Mouse (Mus musculus): ENCODE results near the gene Camta1.

The Camta1 gene

GRCm38 (mm10) chr4:151861806-151862739 lies at the start of gene Camta1:
Camta1 (minus strand) TSS chr4:151861876.
- peak; percentile 99 for DNase-seq (ENCODE audit: low spot score in 2 of 2)

DNA sequence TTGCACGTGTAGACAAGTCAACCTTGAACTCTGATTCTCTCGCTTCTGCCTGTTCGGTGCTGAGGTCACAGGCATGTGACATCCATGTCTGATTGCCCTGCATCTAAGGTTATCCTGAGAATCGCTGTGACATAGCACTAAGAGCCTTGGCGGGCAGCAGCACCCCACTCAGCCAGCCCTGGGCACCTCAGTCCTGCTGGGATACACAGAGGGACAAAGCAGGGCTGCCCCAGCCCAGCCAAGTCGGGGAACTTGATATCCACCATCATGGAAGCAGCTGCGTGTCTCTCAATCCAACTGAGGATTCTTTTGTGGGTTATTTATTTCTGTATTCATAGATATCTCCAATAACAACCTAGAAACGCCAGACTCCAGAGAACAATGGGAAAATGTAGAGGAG lies 47.1 kb upstream of the Camta1 start:
- DNase-seq (ENCODE audit: low spot score in 2 of 2): no peak

- no peak for DNase-seq (ENCODE audit: low spot score in 2 of 2)
Measured at GRCm38 (mm10) chr4:151907577-151908343, 46.1 kb upstream of the Camta1 start.

- DNase-seq (ENCODE audit: low spot score in 2 of 2): no peak
Measured at GRCm38 (mm10) chr4:151905621-151906020, 43.9 kb upstream of the Camta1 start.

- no peak for DNase-seq (ENCODE audit: low spot score in 2 of 2)
Measured at GRCm38 (mm10) chr4:151904098-151904497, 42.4 kb upstream of the Camta1 start.

DNA sequence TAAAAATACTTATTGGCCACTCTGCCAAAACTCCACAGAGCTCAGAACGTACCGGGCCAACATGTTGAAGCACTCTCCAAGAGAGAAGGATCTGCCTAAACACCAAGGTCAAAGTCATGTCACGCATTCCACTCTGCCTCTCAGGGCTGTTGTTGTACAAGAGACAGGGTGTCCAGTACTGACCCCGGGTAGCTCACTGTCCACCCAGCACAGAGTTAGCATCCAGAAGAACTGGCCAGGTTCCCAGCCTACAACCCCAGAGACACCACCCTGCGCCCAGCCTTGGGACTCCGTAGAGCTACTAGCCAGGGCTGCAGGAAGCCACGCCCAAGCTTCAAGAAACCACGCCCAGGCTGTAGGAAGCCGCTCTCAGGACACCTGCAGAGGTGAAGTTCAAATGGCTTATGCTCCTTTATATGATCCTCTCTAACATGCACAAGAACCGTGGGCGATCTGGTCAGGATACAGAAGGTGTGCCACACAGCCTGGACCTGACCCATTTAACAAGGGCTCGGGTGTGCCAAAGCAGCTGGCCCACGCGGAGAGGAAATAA lies 41.1 kb upstream of the Camta1 start:
- DNase-seq (ENCODE audit: low spot score in 2 of 2): no peak

GRCm38 (mm10) chr4:151902046-151902688 lies 40.5 kb upstream of the Camta1 start:
- DNase-seq (ENCODE audit: low spot score in 2 of 2): no peak

- DNase-seq (ENCODE audit: low spot score in 2 of 2): peak in 1 of 2 experiments; percentile 9
Measured at GRCm38 (mm10) chr4:151901422-151901821, 39.7 kb upstream of the Camta1 start.

- no peak for DNase-seq (ENCODE audit: low spot score in 2 of 2)
Measured at GRCm38 (mm10) chr4:151900735-151901134, 39.1 kb upstream of the Camta1 start.

GRCm38 (mm10) chr4:151899707-151900384 lies 38.2 kb upstream of the Camta1 start:
- DNase-seq (ENCODE audit: low spot score in 2 of 2): no peak

DNA sequence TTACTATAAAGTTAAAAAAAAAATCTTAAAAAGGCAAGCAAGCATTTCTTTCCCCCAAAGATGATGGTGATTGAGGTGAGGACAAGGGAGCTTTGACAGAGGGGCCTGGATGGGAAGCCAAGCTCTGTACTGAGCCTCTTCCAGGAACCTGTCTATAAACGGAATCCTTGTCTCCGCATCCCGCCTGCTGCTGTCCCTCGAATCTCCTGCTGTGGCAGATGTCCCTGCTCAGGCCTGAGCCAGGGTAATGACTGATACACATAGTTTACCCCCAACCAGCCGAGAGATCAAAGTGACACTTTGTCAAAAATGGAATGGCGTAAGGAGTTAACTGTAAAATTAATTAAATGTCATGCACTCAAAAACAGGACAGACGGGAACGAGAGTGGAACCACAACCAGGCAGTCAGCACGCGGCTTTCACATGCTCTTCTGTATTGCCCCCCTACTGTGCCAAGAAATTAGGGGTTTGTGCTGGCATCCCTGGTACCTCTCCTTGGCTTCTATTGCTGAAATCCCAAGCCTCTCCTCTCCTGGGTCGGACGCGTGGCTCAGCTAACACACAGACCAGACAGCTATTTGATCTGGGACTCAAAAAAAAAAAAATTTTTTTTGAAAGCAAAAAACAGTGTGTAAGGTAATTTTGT lies 37.0 kb upstream of the Camta1 start:
- DNase-seq (ENCODE audit: low spot score in 2 of 2): no peak

GRCm38 (mm10) chr4:151897069-151897617 lies 35.5 kb upstream of the Camta1 start:
- no peak for DNase-seq (ENCODE audit: low spot score in 2 of 2)

DNA sequence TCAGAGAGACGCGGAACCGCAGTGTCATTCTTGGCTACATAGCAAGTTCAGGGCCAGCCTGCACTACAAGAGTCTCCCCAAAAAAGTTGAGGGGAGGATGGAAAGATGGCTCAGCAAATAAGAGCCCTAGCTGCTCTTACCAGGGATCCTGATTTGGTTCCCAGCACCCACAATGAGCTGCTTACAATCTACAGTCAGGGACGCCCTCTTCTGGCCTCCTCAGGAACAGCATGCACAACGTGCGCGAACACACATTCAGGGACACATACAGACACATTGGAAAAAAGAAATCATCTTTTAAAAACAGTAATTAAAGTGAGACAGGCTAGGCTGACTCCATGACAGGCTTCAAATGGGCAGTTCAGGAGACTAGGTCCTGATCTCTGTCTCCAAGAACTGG lies 33.9 kb upstream of the Camta1 start:
- no peak for DNase-seq (ENCODE audit: low spot score in 2 of 2)

GRCm38 (mm10) chr4:151894926-151895325 lies 33.2 kb upstream of the Camta1 start:
- DNase-seq (ENCODE audit: low spot score in 2 of 2): no peak

DNA sequence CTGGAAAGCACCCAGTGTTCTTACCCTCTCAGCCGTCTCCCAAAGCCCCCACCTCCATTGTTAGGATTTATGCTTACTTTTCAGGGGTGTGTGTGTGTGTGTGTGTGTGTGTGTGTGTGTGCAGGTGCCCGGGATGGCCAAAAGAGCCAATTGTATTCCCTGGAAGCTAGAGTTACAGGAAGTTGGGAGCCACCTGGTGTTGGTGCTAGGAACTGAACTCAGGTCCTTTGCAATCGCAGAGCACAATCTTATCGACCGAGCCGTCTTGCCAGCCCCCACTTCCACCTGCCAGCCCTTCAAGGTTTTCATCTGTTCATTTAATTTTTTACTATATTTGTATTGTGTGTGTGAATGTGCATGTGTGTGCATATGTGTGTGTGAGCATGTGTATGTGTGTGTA lies 31.6 kb upstream of the Camta1 start:
- no peak for DNase-seq (ENCODE audit: low spot score in 2 of 2)

- DNase-seq (ENCODE audit: low spot score in 2 of 2): no peak
Measured at GRCm38 (mm10) chr4:151881590-151881989, 19.9 kb upstream of the Camta1 start.

- DNase-seq (ENCODE audit: low spot score in 2 of 2): no peak
Measured at GRCm38 (mm10) chr4:151880044-151880690, 18.5 kb upstream of the Camta1 start.

GRCm38 (mm10) chr4:151876400-151876799 lies 14.7 kb upstream of the Camta1 start:
- DNase-seq (ENCODE audit: low spot score in 2 of 2): no peak

GRCm38 (mm10) chr4:151863511-151863910 lies 1.8 kb upstream of the Camta1 start:
- DNase-seq (ENCODE audit: low spot score in 2 of 2): no peak

GRCm38 (mm10) chr4:151861471-151861805 lies 238 bp downstream of the Camta1 start:
- DNase-seq (ENCODE audit: low spot score in 2 of 2): no peak

Measured in natural killer cell, adult 2 months (primary cell).